Mouse (Mus musculus) forebrain, embryonic 15.5 days (tissue): ENCODE results near the gene Ezr. TPM values are rescaled to one million over a fixed set of nuclear protein-coding genes. Genes with fewer than 3 reads are reported as not detected.

Experiments used
- ATAC-seq: fragments of 200-750 bp; cut with Nextera tagmentation; replicated peaks from 2 replicates; pipeline ENCODE4 v1.8.0; 2017; ENCODE audit warnings: mild to moderate bottlenecking, moderate TSS enrichment, moderate library complexity
- H3K27ac ChIP-seq: fragments of 300-500 bp; sonication (generic); replicated peaks from 2 replicates; pipeline ENCODE4 v1.5.1; 2015; ENCODE audit warnings: mild to moderate bottlenecking, inconsistent platforms
- H3K27me3 ChIP-seq: fragments of 300-500 bp; sonication (generic); 2 replicates; pipeline ENCODE4 v1.6.1; 2015; ENCODE audit warnings: inconsistent platforms
- H3K36me3 ChIP-seq: fragments of 300-500 bp; sonication (generic); 2 replicates; pipeline ENCODE4 v1.6.1; 2015; ENCODE audit warnings: mild to moderate bottlenecking, inconsistent platforms
- H3K4me1 ChIP-seq: fragments of 300-500 bp; sonication (generic); 2 replicates; pipeline ENCODE4 v1.6.1; 2015; ENCODE audit warnings: inconsistent platforms
- H3K4me2 ChIP-seq: fragments of 300-500 bp; sonication (generic); replicated peaks from 2 replicates; pipeline ENCODE4 v1.6.1; 2015; ENCODE audit warnings: mild to moderate bottlenecking, inconsistent platforms
- H3K4me3 ChIP-seq: fragments of 300-500 bp; sonication (generic); 2 replicates; pipeline ENCODE4 v1.5.1; 2015; ENCODE audit warnings: mild to moderate bottlenecking, inconsistent platforms
- H3K9ac ChIP-seq: fragments of 300-500 bp; sonication (generic); replicated peaks from 2 replicates; pipeline ENCODE4 v1.6.1; 2015; ENCODE audit warnings: mild to moderate bottlenecking, inconsistent platforms
- H3K9me3 ChIP-seq: fragments of 300-500 bp; sonication (generic); 2 replicates; pipeline ENCODE4 v1.6.1; 2016; ENCODE audit warnings: inconsistent platforms
- WGBS: fragments of 180-500 bp; shearing (Covaris S2); methylation state at CpG from one replicate; pipeline ENCODE4 v1.1.7; 2015; ENCODE audit warnings: mixed read lengths; 5-methylcytosine and 5-hydroxymethylcytosine counted together
- polyA plus RNA-seq: library from polyadenylated mRNA; unstranded; fragments of >200 nt; fragmentation: Nextera tagmentation; extraction: Ambion mirVana; gene quantifications from 2 replicates; pipeline ENCODE4 v1.2.1, GENCODE M21; 2015

The Ezr gene
- polyA plus RNA-seq, 1 experiment from 2014 or later = 125 TPM

DNA sequence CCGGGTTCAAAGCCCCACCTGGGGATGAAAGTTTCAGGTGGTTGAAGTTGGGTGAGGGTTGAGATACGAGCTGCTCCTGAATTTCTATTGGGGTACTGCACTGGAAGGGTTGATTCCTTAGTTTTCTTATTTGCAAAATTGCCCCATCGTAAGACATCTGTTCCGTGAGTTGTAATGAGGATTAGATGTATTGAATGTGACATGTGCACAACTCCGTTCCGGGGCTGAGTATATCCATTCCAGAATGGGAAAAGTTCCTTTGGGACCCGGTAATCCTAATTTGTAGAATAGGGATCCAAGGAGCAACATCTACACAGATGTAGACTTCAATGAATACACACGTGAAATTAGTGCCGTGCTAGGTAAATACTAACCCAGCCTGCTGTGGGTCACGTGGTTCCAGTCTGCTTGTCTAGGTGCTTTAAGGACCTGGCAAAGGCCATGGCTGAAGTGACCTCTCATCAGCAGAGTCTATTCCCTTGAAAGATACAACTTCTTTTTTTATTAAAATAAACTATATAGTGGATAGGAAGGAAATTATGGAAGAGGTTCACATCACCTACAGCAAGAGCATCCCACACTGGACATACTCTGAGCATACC is 1.3 kb upstream of the Ezr start:
- Histone ChIP-seq H3K27me3 (no peaks in the 10 kb centered on the region), H3K9ac (no peak overlapping the region), H3K27ac (no peak overlapping the region), H3K4me1 (peaks cover 41% of the 10 kb centered on the region), H3K9me3 (no peaks in the 10 kb centered on the region), H3K36me3 (no peaks in the 10 kb centered on the region), H3K4me3 (peak overlapping the region; percentile 89), H3K4me2 (peak overlapping the region; percentile 96)
- 48% methylated on average over 10 of the region's 10 CpGs for WGBS
- no peak for ATAC-seq

DNA sequence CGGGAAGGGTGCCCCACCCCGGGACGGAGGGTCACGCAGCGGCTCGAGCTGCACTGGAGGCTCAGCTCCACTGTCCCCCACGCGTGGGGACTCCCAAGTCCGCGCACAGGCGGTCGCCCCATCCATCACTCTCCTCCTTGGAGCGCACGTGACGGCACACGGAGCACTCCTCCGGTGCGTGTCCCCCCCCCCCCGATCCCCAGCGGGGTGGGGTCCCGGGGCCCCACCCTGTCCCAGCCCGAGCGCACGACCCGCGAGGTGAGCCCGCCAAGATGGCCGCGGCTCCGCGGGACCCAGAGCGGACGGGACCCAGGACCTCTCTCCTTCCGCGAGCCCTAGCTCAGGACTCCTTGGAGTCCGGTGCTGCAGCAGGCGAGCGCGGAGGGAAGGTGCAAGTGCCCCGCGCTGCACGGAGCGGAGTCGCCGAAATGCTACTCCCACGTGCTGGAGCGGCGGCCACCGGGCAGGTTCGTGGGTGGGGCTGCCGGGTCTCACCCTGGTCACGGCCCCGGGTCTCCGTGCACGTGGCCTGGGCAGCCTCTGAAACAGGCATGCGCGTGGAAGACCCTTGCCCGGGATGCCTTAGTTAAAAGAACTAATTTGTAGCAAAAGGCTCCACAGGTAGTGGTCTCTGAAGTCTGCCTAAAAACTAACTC is 550 bp upstream of the Ezr start:
- Histone ChIP-seq H3K27ac (peak overlapping the region; percentile 74), H3K27me3 (no peaks in the 10 kb centered on the region), H3K4me3 (peak overlapping the region; percentile 89), H3K4me2 (peak overlapping the region; percentile 96), H3K9me3 (no peaks in the 10 kb centered on the region), H3K4me1 (peaks cover 47% of the 10 kb centered on the region), H3K36me3 (no peaks in the 10 kb centered on the region), H3K9ac (peak overlapping the region; percentile 78)
- WGBS = under 1% methylated on average over 56 of the region's 58 CpGs
- peak; percentile 63 for ATAC-seq

DNA sequence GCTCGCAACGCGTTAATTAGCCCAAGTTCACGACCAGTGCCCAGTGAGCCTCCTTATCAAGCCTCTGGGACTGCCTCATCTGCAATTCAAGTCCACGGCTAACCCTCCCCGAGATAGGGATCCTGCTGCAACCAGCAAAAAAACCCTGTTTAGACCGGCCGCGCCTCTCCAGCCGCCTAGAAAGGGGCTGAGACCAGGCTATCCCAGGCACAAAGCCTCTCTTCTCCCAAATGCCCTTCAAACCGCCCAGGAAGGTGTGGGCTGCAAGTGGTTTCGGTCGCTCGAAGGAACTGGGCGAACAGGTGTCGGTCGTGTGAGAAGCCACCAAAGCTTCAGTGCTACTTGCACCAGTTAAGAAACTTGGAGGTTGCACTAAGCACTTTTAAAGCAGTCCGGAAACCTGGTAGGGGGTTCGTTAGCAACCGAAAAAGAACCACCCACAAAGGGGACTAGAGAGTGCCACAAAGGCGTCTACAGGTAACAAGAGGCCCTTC is 504 bp downstream of the Ezr start:
- no peaks in the 10 kb centered on the region for H3K36me3 ChIP-seq
- H3K9ac ChIP-seq = peak overlapping the region; percentile 78
- no peaks in the 10 kb centered on the region for H3K27me3 ChIP-seq
- H3K4me2 ChIP-seq = peak overlapping the region; percentile 96
- H3K9me3 ChIP-seq = no peaks in the 10 kb centered on the region
- H3K4me3 ChIP-seq = peak overlapping the region; percentile 89
- H3K27ac ChIP-seq = peak overlapping the region; percentile 74; the same call in 1 of the 2 replicates
- no peak for ATAC-seq
- under 1% methylated on average over 21 of the region's 21 CpGs for WGBS
- H3K4me1 ChIP-seq = peaks cover 54% of the 10 kb centered on the region

DNA sequence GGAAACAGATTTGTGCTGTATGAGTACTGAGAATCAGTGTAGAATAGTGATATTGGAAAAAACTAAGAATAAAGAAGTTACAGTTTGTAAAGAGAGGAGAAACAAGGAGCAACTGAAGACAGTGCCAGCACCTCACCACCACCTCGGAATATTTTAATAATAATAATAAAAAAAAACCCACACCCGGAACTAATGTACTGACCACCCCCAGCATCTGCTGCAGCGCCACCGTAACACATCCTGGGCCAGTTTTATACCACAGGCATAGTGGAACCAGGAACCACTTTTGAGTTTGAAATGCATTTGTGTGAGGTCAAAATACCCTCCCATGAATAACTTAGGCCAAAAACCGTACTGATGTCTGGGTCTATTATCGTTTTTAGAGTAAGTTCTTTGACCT is 1.3 kb downstream of the Ezr start:
- ATAC-seq = no peak
- Histone ChIP-seq H3K27ac (no peak overlapping the region), H3K4me3 (peak overlapping the region; percentile 89), H3K9ac (peak overlapping the region; percentile 24; the same call in 1 of the 2 replicates), H3K27me3 (no peaks in the 10 kb centered on the region), H3K4me1 (peaks cover 62% of the 10 kb centered on the region), H3K36me3 (no peaks in the 10 kb centered on the region), H3K4me2 (peak overlapping the region; percentile 96), H3K9me3 (no peaks in the 10 kb centered on the region)
- 35% methylated on average over 6 of the region's 6 CpGs for WGBS

DNA sequence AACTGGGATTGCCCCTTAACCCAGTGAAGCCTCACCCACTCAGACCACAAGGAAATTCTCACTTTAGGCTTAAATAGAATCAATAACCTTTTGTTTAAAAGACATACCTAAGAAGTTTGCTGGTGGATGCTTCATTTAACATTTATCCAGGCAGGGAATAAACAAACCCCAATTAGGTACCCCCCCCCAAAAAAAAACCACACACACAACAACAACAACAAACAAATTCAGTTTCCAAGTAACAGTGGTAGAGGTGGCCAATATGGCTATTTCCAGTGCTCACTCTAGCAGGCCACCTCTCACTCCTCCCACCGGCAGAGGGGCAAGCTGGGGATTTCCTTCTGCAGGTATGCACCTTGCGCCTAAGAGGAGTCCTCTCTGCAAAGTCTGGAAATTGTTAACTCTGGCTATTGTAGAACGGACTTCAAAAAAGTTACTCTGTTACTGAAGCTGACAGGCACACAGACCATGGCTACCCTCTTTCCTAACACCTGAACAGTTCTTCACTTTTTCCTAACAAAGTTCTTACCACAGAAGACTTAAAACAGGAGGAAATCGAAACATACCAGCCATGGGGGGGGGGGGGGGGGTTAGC is 2.0 kb downstream of the Ezr start:
- Histone ChIP-seq H3K36me3 (no peaks in the 10 kb centered on the region), H3K4me3 (peak overlapping the region; percentile 89), H3K9me3 (no peaks in the 10 kb centered on the region), H3K4me2 (peak overlapping the region; percentile 96), H3K27me3 (no peaks in the 10 kb centered on the region), H3K27ac (no peak overlapping the region), H3K4me1 (peaks cover 65% of the 10 kb centered on the region), H3K9ac (no peak overlapping the region)
- ATAC-seq = no peak
- WGBS = 66% methylated on average over 4 of the region's 4 CpGs

DNA sequence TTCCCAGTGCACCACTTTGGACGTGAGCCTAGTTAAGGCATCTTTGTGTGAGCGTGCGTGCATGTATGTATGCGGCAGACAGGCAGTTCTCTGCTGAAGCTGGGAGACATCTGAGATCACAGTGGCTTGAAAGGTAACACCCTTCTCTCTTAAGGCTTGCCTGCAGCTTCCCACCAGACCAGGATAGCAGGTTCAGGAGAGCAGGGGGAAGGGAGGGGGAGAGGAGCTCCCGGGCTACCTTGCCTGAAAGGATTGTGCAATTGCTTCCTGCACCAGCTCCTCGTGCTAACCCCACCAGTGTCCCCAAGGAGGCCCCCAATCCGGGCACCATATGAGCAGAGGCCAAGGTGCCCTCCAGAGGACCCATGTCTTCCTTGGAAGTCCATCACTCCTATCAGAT is 3.0 kb downstream of the Ezr start:
- Histone ChIP-seq H3K27me3 (no peaks in the 10 kb centered on the region), H3K4me1 (peaks cover 65% of the 10 kb centered on the region), H3K27ac (0 out of 2 replicates have a peak overlapping the region, but pooled peaks have one; percentile 74), H3K36me3 (no peaks in the 10 kb centered on the region), H3K9me3 (no peaks in the 10 kb centered on the region), H3K4me3 (peak overlapping the region; percentile 89), H3K9ac (no peak overlapping the region), H3K4me2 (peak overlapping the region; percentile 96)
- WGBS = 22% methylated on average over 7 of the region's 7 CpGs
- ATAC-seq = no peak

DNA sequence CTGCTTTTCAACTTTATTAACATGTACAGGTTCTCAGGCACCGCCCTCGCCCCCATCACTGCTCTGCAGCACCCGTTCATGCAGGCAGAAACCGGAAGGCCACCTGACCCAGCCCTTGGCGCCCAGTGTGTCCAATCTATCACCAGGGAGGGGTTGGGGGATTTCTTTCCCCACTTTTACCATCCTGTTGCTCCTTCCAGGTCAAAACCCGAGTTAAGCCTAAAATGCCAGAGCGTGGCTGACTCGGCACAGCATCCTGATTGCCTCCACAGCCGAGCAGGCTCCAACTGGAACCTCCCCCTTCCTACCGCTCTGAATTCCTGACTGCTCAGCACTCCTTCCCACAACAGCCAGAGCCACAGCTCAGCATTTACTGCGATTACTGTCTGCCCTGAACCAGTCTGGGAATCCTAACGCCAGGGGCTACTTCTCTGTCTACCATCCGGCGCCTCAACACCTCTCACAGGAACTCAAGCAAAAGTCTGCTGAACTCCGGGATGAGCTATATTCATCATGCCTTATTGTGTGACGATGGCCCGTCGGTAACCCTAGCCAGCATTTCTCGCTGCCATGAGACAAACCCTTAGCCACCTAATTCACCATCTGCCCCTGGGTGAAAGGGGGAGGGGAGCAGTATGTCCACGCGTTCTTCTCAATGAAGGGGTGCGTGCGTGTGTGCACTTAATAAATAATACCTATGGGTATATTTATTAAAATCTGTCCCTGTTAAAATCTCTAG is 3.6 kb downstream of the Ezr start:
- Histone ChIP-seq H3K4me2 (peak overlapping the region; percentile 96), H3K4me3 (peak overlapping the region; percentile 89), H3K36me3 (no peaks in the 10 kb centered on the region), H3K27ac (peak overlapping the region; percentile 74), H3K9ac (peak overlapping the region; percentile 54), H3K27me3 (no peaks in the 10 kb centered on the region), H3K4me1 (peaks cover 63% of the 10 kb centered on the region), H3K9me3 (no peaks in the 10 kb centered on the region)
- WGBS = 6% methylated on average over 23 of the region's 23 CpGs
- peak; percentile 43 for ATAC-seq

DNA sequence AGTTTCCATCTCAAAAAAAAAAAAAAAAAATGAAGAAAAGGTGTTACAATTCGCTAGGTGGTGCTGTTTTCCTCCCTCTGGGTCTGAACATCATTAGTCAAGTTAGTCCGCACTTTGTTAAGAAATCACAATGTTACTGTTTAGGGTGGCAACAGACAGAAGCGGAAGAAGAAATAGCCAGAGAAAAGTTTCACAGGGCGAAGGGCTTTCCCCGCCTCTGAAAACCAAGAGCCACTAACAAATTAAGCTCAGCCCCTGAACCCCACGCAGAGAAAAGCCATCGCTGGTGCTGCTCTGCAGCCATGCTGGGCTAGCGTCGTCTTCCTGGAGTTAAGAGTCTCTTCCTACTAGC is 4.3 kb downstream of the Ezr start:
- ATAC-seq = no peak
- H3K4me3 ChIP-seq = peak overlapping the region; percentile 89
- H3K9me3 ChIP-seq = no peaks in the 10 kb centered on the region
- peak overlapping the region; percentile 96 for H3K4me2 ChIP-seq
- H3K9ac ChIP-seq = peak overlapping the region; percentile 54
- under 1% methylated on average over 9 of the region's 9 CpGs for WGBS
- peak overlapping the region; percentile 74 for H3K27ac ChIP-seq
- no peaks in the 10 kb centered on the region for H3K27me3 ChIP-seq
- no peaks in the 10 kb centered on the region for H3K36me3 ChIP-seq
- peaks cover 56% of the 10 kb centered on the region for H3K4me1 ChIP-seq

DNA sequence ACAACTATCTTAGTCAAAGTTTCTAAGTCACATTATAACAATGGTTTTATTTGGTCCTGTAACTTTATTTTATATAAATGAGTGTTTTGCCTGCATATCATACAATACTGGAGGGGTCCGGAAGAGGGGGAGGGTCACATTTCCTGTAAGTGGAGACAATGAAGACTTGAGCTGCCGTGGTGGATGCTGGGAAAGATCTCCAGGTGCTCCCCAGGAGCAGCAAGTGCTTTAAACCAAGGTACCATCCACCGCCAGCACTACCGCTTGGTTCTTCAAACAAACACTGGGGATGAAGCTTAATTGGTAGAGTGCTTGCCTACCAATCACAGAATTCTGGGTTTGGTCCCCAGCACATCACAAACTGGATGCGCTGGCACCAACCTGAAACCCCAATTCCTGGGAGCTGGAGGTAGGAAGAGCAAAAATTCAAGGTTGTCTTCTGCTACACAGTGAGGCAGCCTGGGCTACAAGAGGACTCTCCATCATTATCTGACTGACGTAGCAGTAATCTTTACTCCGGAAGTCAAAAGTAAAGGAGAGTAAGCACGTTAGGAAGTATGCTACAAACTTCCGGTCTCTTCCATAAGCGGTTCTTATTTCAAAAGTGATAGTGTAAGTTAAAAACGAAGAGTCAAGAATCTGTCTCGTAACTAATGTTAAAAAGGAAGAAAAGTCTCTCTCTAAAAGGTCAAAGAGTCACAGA is 4.8 kb downstream of the Ezr start:
- peak overlapping the region; percentile 89; the same call in 1 of the 2 replicates for H3K4me3 ChIP-seq

DNA sequence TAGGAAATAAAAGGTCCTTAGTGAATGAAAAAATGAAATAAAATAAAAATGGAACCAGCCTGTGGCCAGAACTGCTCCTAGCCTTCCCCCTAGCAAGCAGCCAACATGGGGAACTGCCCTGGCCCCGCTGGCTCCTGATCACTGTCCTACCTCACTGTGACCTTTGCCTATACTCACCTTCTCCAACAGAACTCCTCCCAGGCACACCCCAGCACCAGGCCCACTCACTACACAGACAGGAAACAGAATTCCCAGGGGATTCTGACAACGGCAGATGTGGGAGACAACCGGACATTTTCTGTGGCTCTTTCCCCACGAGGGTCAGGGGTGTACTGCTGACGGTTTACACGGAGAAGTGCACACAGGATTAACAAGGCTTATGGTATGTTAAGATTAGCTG is 5.5 kb downstream of the Ezr start:
- Histone ChIP-seq H3K9ac (no peak overlapping the region), H3K4me1 (peaks cover 51% of the 10 kb centered on the region), H3K4me3 (no peak overlapping the region), H3K27me3 (no peaks in the 10 kb centered on the region), H3K9me3 (no peaks in the 10 kb centered on the region), H3K4me2 (no peak overlapping the region), H3K27ac (no peak overlapping the region), H3K36me3 (no peaks in the 10 kb centered on the region)
- WGBS = 81% methylated on average over 6 of the region's 6 CpGs
- no peak for ATAC-seq

More for the DNA sequence above, 4.8 kb downstream of the Ezr start:
- 66% methylated on average over 12 of the region's 12 CpGs for WGBS
- Histone ChIP-seq H3K27me3 (no peaks in the 10 kb centered on the region), H3K4me1 (peaks cover 53% of the 10 kb centered on the region), H3K4me2 (peak overlapping the region; percentile 96; the same call in 1 of the 2 replicates), H3K36me3 (no peaks in the 10 kb centered on the region), H3K27ac (no peak overlapping the region), H3K9ac (no peak overlapping the region), H3K9me3 (no peaks in the 10 kb centered on the region)
- ATAC-seq = no peak

DNA sequence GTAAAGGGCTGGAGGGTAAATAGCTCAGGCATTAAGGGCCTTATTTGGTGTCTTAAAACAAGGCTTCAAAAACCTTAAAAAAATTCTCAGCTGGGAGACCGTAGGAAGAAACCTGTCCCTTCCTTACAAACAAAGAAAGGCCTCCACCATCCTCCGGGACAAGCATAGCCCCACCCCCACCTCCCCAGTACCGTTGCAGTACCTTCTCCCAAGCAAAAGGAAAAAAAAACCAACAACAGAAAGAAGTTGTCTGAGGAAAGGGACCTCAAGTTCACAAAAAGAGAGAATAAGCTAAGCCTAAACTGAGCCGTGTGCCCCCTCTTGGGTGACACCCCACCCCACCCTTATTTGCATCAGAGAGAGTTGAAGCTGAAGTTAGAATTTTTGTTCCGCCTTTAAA is 6.0 kb downstream of the Ezr start:
- ATAC-seq = no peak
- Histone ChIP-seq H3K36me3 (no peaks in the 10 kb centered on the region), H3K4me2 (no peak overlapping the region), H3K9ac (no peak overlapping the region), H3K9me3 (no peaks in the 10 kb centered on the region), H3K27ac (peak overlapping the region; percentile 52; the same call in 1 of the 2 replicates), H3K4me3 (no peak overlapping the region), H3K4me1 (peaks cover 47% of the 10 kb centered on the region), H3K27me3 (no peaks in the 10 kb centered on the region)
- 27% methylated on average over 5 of the region's 5 CpGs for WGBS
